Mouse (Mus musculus) E14TG2a.4 (cell line): ENCODE results near the gene Sept9.

Source experiments
- H3K27me3 ChIP-seq: 2 replicates; pipeline ENCODE4 v1.6.1; 2014; ENCODE audit warnings: low read length, control low read depth; ENCODE audit not compliant: insufficient read depth
- H3K36me3 ChIP-seq: 2 replicates; pipeline ENCODE4 v1.6.1; 2014; ENCODE audit warnings: low read length, control low read depth; ENCODE audit not compliant: insufficient read depth
- H3K4me1 ChIP-seq: replicated peaks from 2 replicates; pipeline ENCODE4 v1.6.1; 2014; ENCODE audit warnings: low read depth, low read length, control low read depth
- H3K4me3 ChIP-seq: replicated peaks from 2 replicates; pipeline ENCODE4 v1.5.1; 2014; ENCODE audit warnings: mild to moderate bottlenecking, low read length
- H3K9me3 ChIP-seq: 2 replicates; pipeline ENCODE4 v1.6.1; 2014; ENCODE audit warnings: low read length, control low read depth
- CTCF ChIP-seq: conservative IDR thresholded peaks from 2 replicates; pipeline ENCODE4 v1.5.1; 2014; ENCODE audit warnings: low read length
- NANOG ChIP-seq: IDR thresholded peaks from 2 replicates; pipeline ENCODE4 v1.6.1; 2014; ENCODE audit warnings: borderline replicate concordance, low read length, mixed read lengths
- POU5F1 ChIP-seq: IDR thresholded peaks from 2 replicates; pipeline ENCODE4 v1.6.1; 2014; ENCODE audit warnings: low read length, borderline replicate concordance

Gene Sept9

DNA sequence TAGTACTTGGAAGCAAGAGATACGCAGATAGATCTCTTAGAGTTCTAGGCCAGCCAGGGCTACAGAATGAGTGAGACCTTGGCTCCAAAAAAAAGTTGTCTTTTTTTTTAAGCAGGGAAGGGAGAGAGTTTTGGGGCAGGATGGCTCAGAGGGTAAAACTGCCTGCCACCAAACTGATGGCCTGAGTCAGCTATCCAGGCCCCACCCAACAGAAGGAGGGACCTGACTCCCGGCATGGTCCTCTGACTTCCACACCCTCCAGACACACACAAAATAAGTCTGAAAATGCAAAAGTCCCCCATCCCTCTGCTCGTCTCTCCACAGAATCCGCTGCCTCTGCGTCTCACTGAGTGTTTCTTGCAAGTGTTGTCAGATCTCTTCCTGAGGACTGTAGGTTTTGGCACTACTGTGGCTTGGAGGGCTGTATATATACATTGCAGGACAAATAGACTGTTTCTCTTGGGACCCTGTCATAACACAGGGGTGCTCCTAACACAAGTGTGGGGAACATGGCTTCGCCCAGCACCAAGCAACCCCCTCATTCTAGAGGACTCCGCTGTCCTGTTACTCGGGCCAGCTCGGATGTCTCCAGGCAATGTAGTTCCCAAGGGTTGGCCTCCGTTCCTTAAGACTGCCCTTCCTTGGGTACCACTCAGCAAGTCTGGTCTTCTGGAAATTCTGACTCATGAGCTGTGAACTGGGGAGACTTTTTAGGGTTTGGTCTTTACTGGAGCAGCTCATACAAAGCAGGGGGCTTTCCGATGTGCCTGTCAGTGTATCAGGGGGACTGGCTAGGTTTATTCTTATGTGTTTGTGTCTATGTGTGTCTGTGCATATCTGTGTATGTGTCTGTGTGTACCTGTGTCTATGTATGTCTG lies 41.6 kb downstream of the Sept9 start:
- H3K36me3 ChIP-seq, result no peaks in the 10 kb centered on the region
- H3K9me3 ChIP-seq, result no peaks in the 10 kb centered on the region
- no peak for TF ChIP-seq CTCF
- TF ChIP-seq NANOG, result no peak
- TF ChIP-seq POU5F1, result no peak
- peaks cover 51% of the 10 kb centered on the region for H3K4me1 ChIP-seq
- peaks cover 3% of the 10 kb centered on the region for H3K27me3 ChIP-seq
- H3K4me3 ChIP-seq, result 0 out of 2 replicates have a peak overlapping the region, but pooled peaks have one; percentile 2

DNA sequence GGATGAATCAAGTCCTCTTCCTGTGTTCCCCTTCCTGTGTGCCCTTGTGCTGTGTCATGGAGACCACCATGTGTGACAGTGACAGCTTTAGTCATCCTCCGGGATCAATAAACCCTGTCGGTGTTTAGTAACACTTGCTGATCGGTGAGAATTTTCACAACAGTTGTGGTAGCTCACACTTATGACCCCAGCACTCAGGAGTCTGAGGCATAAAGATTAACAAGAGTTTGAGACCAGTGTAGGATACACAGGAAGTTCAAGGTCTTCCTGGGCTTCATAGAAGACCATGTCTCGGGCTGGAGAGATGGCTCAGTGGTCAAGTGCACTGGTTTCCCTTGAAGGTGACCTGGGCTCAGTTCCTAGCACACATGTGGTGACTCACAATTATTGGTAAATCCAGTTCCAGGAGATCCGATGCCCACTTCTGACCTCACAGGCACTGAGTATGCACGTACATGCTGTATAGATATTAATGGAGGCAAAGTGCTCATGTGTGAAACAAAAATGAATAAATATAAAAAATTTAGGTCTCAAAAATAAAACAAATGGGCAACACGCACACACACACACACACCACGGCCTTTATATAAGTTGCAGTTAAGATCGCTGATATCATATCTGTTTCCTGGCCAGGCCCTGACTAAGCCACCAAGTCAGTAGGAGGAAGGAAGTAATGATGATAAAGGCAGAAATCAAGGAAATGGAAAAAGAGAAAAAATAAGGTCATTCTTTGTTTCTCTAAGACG lies 43.1 kb downstream of the Sept9 start:
- H3K4me1 ChIP-seq, result peaks cover 62% of the 10 kb centered on the region
- no peak overlapping the region for H3K4me3 ChIP-seq
- H3K36me3 ChIP-seq, result no peaks in the 10 kb centered on the region
- TF ChIP-seq NANOG (no peak), CTCF (no peak)
- no peaks in the 10 kb centered on the region for H3K9me3 ChIP-seq
- peaks cover 14% of the 10 kb centered on the region for H3K27me3 ChIP-seq

DNA sequence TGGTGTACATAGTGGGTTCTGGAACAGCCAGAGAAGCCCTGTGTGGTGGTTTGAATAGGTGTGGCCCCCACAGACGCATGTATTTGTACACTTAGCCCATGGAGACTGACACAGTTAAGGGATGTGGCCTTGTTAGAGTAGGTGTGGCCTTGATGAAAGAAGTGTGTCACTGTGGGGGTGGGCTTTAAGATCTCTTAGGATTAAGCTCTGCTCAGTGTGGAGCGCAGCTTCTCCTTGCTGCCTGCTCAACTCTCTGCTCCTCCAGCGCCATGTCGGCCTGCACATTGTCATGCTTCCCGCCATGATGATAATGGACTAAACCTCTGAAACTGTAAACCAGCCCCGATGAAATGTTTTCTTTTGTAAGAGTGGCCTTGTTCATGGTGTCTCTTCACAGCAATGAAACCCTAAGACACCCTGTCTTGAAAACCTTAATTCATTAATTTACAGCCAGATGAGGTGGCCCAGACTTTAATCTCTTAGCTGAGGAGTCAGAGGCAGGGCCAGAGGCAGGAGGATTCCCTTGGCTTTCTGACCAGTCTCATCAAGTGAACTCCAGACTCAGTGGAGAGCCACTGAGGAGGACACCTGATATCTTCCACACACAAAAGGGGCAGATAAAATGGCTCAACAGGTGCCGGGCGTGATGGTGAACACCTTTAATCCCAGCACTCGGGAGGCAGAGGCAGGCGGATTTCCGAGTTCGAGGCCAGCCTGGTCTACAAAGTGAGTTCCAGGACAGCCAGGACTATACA lies 44.3 kb downstream of the Sept9 start:
- H3K27me3 ChIP-seq, result peaks cover 18% of the 10 kb centered on the region
- H3K4me1 ChIP-seq, result peaks cover 63% of the 10 kb centered on the region
- no peaks in the 10 kb centered on the region for H3K36me3 ChIP-seq
- TF ChIP-seq CTCF (no peak), NANOG (no peak), POU5F1 (no peak)
- H3K4me3 ChIP-seq, result no peak overlapping the region
- no peaks in the 10 kb centered on the region for H3K9me3 ChIP-seq

- no peaks in the 10 kb centered on the region for H3K36me3 ChIP-seq
- no peak for TF ChIP-seq CTCF
- no peak for TF ChIP-seq NANOG
- TF ChIP-seq POU5F1, result no peak
- no peaks in the 10 kb centered on the region for H3K9me3 ChIP-seq
- peaks cover 68% of the 10 kb centered on the region for H3K4me1 ChIP-seq
- H3K4me3 ChIP-seq, result no peak overlapping the region
- peaks cover 18% of the 10 kb centered on the region for H3K27me3 ChIP-seq
Observed at GRCm38 (mm10) chr11:117245041-117245725, 45.7 kb downstream of the Sept9 start.

- Histone ChIP-seq H3K4me3 (no peak overlapping the region), H3K9me3 (no peaks in the 10 kb centered on the region), H3K36me3 (no peaks in the 10 kb centered on the region), H3K27me3 (peaks cover 18% of the 10 kb centered on the region), H3K4me1 (peaks cover 66% of the 10 kb centered on the region)
- TF ChIP-seq POU5F1 (no peak), CTCF (no peak), NANOG (no peak)
Observed at GRCm38 (mm10) chr11:117245846-117246245, 46.4 kb downstream of the Sept9 start.

DNA sequence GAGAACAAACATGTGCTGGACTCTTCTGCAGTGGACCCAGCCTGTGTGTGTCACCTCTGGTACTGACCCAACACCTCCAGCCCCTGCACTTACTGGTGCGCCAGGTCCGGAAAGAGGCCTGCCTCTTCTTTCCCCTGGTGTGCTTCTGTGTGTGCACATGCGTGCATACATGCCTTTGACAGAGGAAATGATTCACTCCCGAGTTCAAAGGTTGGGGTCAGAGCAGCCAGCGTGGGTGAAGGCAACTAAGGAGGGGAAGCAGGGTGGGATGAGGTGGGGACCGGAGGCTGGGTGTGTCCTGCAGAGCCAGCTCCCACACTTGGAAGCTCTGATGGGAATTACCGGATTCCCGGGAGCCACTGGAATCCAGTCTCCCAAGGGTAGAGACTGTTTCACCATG lies 46.8 kb downstream of the Sept9 start:
- H3K36me3 ChIP-seq, result no peaks in the 10 kb centered on the region
- TF ChIP-seq CTCF, result no peak
- no peak for TF ChIP-seq POU5F1
- TF ChIP-seq NANOG, result no peak
- H3K9me3 ChIP-seq, result no peaks in the 10 kb centered on the region
- H3K4me3 ChIP-seq, result no peak overlapping the region; the same call in 1 of the 2 replicates
- peaks cover 18% of the 10 kb centered on the region for H3K27me3 ChIP-seq
- peaks cover 66% of the 10 kb centered on the region for H3K4me1 ChIP-seq

DNA sequence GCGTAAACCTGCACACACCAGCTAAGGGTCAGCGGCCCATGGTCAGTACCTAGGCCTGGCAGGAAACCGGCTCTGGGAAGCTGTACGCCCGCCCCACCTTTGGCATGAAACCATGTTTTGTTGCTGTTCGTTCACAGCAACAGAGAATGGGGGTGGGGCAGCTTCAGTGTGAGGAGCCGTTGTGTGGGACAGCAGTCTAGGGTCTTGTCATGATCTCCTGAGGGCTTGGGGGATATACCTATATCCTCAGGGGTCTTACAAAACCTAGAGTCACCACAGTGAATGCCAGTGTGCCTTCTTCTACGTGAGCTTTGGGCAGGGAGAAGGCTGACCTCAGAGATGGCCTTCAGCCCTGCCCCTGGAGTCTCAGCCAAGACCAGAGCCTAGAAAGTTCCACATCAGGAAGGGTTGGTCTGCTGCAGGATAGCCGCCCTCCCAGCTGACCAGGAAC lies 47.5 kb downstream of the Sept9 start:
- Histone ChIP-seq H3K9me3 (no peaks in the 10 kb centered on the region), H3K36me3 (no peaks in the 10 kb centered on the region), H3K27me3 (peaks cover 18% of the 10 kb centered on the region), H3K4me3 (no peak overlapping the region), H3K4me1 (peaks cover 72% of the 10 kb centered on the region)
- TF ChIP-seq NANOG, result no peak
- no peak for TF ChIP-seq CTCF
- no peak for TF ChIP-seq POU5F1
